Mouse (Mus musculus) cerebellum, adult 2 months (tissue): ENCODE data around the gene Cdca8. TPM values are rescaled to one million over a fixed set of nuclear protein-coding genes. Genes with fewer than 3 reads are reported as not detected.

ENCODE experiments used
- DNase-seq, 2 experiments: peaks; one replicate each; pipeline ENCODE4 v3.0.0; 2021
- H3K27ac ChIP-seq: fragments of 200-500 bp; 2 replicates; pipeline ENCODE4 v1.5.1; 2012; ENCODE audit warnings: low read length, control low read depth, inconsistent platforms; ENCODE audit not compliant: insufficient read depth
- H3K27me3 ChIP-seq: fragments of 200-500 bp; 2 replicates; pipeline ENCODE4 v1.6.1; 2012; ENCODE audit warnings: inconsistent platforms, mild to moderate bottlenecking, low read length, moderate library complexity; ENCODE audit not compliant: control insufficient read depth, insufficient read depth
- H3K4me1 ChIP-seq: fragments of 200-500 bp; 2 replicates; pipeline ENCODE4 v1.6.1; 2011; ENCODE audit warnings: low read length; ENCODE audit not compliant: control insufficient read depth, insufficient read depth
- H3K4me3 ChIP-seq: fragments of 200-500 bp; replicated peaks from 2 replicates; pipeline ENCODE3; 2011; ENCODE audit warnings: mild to moderate bottlenecking, low read depth, low read length, control low read depth; ENCODE audit not compliant: insufficient read depth
- CTCF ChIP-seq: fragments of 200-500 bp; IDR thresholded peaks from 2 replicates; pipeline ENCODE4 v1.5.1; 2011; ENCODE audit warnings: low read depth, mild to moderate bottlenecking, control low read depth, low read length, moderate library complexity, borderline replicate concordance; ENCODE audit not compliant: insufficient read depth
- POLR2A ChIP-seq: fragments of 200-500 bp; IDR thresholded peaks from 2 replicates; pipeline ENCODE4 v1.6.1; 2011; ENCODE audit warnings: low read length, control low read depth, borderline replicate concordance; ENCODE audit not compliant: insufficient read depth
- WGBS: fragments of 180-500 bp; shearing (Covaris S2); methylation state at CpG from one replicate; pipeline ENCODE4 v1.1.7; 2018; 5-methylcytosine and 5-hydroxymethylcytosine counted together
- polyA plus RNA-seq: library from polyadenylated mRNA; depleted of rRNA; stranded (reverse); fragments of >200 nt; gene quantifications from 2 replicates; pipeline ENCODE4 v1.2.3, GENCODE M21; 2012

Gene Cdca8
- polyA plus RNA-seq, 1 experiment = 1.2 TPM

GRCm38 (mm10) chr4:124950181-124951035, 11.3 kb upstream of the Cdca8 start:
- WGBS = 51% methylated on average over 21 of the region's 21 CpGs
- H3K4me3 ChIP-seq = no peak overlapping the region

DNA sequence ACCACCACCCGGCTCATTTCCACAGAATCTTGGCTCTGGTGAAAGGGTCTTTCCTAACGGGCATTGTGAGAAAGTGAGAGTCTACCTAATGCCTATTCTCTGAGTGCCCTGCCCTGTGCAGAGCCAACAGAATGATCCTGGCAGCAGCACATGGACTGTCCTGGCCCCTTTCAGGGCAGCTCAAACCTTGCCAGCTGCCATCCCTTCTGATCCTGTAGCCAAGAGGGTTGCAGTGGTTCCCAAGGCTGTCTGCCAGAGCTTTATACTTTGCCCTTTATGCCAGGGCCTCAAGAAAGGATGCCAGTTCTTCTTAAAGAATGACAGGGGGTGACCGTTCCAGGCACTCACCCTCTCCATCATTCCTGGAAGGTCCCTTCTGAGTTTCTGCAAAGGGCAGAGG, 10.4 kb upstream of the Cdca8 start:
- no peak for DNase-seq
- no peak overlapping the region for H3K27ac ChIP-seq
- TF ChIP-seq POLR2A = no peak
- TF ChIP-seq CTCF = no peak
- 15% methylated on average over 3 of the region's 3 CpGs for WGBS
- H3K4me1 ChIP-seq = no peaks in the 10 kb centered on the region
- no peak overlapping the region for H3K4me3 ChIP-seq
- H3K27me3 ChIP-seq = no peaks in the 10 kb centered on the region

More at GRCm38 (mm10) chr4:124950181-124951035, 11.3 kb upstream of the Cdca8 start:
- H3K4me1 ChIP-seq = no peaks in the 10 kb centered on the region
- TF ChIP-seq CTCF (no peak), POLR2A (no peak)
- no peaks in the 10 kb centered on the region for H3K27me3 ChIP-seq
- DNase-seq = no peak
- no peak overlapping the region for H3K27ac ChIP-seq

GRCm38 (mm10) chr4:124944961-124945360, 5.8 kb upstream of the Cdca8 start:
- WGBS = 51% methylated on average over 2 of the region's 2 CpGs
- no peak overlapping the region for H3K27ac ChIP-seq
- H3K27me3 ChIP-seq = no peaks in the 10 kb centered on the region
- no peak for DNase-seq
- H3K4me3 ChIP-seq = no peak overlapping the region
- no peaks in the 10 kb centered on the region; the same call in 1 of the 2 replicates for H3K4me1 ChIP-seq
- TF ChIP-seq CTCF (no peak), POLR2A (no peak)

- H3K27ac ChIP-seq = no peak overlapping the region
- H3K4me3 ChIP-seq = no peak overlapping the region
- 84% methylated on average over 5 of the region's 5 CpGs for WGBS
- no peaks in the 10 kb centered on the region for H3K27me3 ChIP-seq
- no peaks in the 10 kb centered on the region; the same call in 1 of the 2 replicates for H3K4me1 ChIP-seq
- no peak for DNase-seq
- TF ChIP-seq CTCF = no peak
- no peak for TF ChIP-seq POLR2A
These were observed 4.7 kb upstream of the Cdca8 start for GRCm38 (mm10) chr4:124943781-124944180.

DNA sequence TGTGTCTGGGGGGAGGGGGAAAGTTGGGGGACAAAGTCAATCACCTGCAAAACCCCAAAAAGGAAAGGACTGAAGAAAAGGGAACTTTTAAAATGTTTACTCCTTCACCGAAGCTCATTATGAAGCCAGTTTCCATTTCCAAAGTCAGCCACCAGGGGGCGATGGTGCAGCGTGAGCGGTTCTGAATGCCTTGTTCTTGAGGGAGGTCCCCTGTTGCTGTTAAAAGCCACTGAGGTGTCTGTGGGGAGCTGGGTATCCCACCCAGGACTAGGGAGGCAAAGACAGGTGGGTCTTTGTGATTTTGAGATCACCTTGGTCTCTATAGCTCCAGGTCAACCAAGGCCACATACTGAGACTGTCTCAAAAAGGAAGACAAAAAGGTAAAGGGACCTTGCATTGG, 3.9 kb upstream of the Cdca8 start:
- Histone ChIP-seq H3K27ac (no peak overlapping the region), H3K27me3 (no peaks in the 10 kb centered on the region), H3K4me3 (no peak overlapping the region), H3K4me1 (no peaks in the 10 kb centered on the region; the same call in 1 of the 2 replicates)
- WGBS = 5% methylated on average over 4 of the region's 4 CpGs
- DNase-seq = peak; percentile 45 to 76
- TF ChIP-seq CTCF (peak; percentile 92), POLR2A (no peak)

DNA sequence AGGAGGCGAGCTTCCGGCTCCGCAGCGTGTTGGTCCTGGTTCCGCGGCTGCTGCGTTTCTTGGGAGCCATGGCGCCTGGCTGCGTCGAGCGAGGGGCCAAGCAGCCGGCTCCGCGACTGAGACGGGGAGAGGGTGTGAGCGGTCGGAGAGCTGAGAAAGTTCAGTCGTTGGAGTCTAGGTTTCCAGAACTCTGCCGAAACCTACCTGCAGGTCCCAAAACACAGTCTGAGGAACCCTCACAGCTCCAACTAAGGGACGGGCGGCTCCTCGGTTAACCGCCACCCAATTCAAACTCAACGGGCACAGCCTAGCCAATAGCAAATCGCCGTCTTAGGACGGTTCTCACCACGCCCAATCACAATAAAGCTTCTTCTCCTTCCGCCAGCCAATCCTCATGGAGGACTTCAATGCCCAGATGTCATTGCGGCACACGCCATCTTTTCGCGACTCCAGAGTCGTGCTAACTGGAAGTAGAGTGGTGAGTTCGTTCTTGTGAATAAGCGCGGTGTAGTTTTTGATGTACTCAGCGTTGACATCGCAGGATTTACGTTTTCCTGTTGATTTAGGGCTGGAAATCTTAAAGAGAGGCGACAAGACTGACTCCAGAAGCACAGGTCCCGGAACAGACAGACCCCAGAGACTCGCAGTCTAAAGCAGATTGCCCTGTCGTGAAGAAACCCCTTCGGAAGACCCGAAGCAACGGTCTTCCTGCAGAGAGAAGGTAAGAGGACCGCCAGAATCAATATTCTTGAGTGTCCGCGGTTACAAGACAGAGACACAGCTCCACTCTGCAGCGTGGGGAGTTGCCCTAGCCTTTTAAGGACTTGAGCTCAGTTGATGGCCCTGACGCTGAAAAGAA, 2.3 kb downstream of the Cdca8 start, which contains the start of gene 9930104L06Rik:
9930104L06Rik (plus strand) TSS at position 436 of the 859 bp plus-strand sequence.
- Histone ChIP-seq H3K27ac (no peak within 1 kb of the TSS), H3K4me3 (peak within 1 kb of the TSS; percentile 87)

GRCm38 (mm10) chr4:124928102-124928501, 11.0 kb downstream of the Cdca8 start:
- WGBS = 88% methylated on average over 5 of the region's 5 CpGs
- no peaks in the 10 kb centered on the region for H3K27me3 ChIP-seq
- H3K27ac ChIP-seq = no peak overlapping the region
- DNase-seq = no peak
- no peaks in the 10 kb centered on the region for H3K4me1 ChIP-seq
- H3K4me3 ChIP-seq = no peak overlapping the region
- no peak for TF ChIP-seq POLR2A
- no peak for TF ChIP-seq CTCF

More for the DNA sequence above, 2.3 kb downstream of the Cdca8 start, which contains the start of gene 9930104L06Rik:
- WGBS = under 1% methylated on average over 52 of the region's 52 CpGs
- Histone ChIP-seq H3K27me3 (no peaks in the 10 kb centered on the region), H3K4me1 (no peaks in the 10 kb centered on the region)
- TF ChIP-seq POLR2A (peak; percentile 84; the same call in 1 of the 2 replicates), CTCF (no peak)
- DNase-seq = peak; percentile 96
